Comparison of ENCODE assay signal across 8 mouse cellular contexts in the genomic region with DNA sequence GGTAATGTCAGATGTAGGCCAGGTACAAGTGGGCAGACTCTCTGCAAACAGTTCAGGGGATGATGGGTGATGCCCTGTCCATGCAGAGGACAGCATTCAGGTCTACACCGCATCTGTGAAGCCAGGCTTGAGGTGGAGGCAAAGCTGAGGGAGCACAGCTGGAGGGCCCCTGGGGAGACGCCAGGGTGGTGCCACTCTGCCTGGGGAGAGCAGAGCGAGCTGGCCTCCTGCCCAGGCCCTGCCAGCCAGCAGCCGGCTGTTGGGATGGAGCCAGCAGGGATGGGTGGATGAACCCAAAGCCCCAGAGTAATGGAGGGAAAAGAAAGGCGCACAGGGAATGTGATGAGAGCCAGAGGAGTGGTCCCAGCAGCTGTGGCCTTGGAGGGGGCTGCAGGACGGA. TPM values are rescaled to one million over a fixed set of nuclear protein-coding genes. Genes with fewer than 3 reads are reported as not detected.
DNase-seq lines count a peak whose midpoint lies in the region; ATAC-seq and TF ChIP-seq lines count a peak whose summit lies in the region.

No protein-coding gene starts in this region.

- H3K27me3 ChIP-seq in lung, embryonic 16.5 days (ENCODE audit: control insufficient read depth, insufficient read depth, low read depth, low read length): no peaks in the 10 kb centered on the region
- H3K27me3 ChIP-seq in neural tube, embryonic 14.5 days (ENCODE audit: control insufficient read depth, insufficient read depth, low read length): no peaks in the 10 kb centered on the region
- H3K27me3 ChIP-seq in thymus, adult 2 months (ENCODE audit: control insufficient read depth, insufficient read depth, low read length): no peaks in the 10 kb centered on the region

- no peak for TF ChIP-seq POLR2A in thymus, adult 2 months (IDR thresholded peaks at IDR 0.05; ENCODE audit: control insufficient read depth, extremely low read depth, insufficient read depth, low read length, poor library complexity)

- H3K9me3 ChIP-seq in lung, embryonic 16.5 days (ENCODE audit: control insufficient read depth, low read length): no peaks in the 10 kb centered on the region
- H3K9me3 ChIP-seq in neural tube, embryonic 14.5 days (ENCODE audit: control insufficient read depth, low read length): no peaks in the 10 kb centered on the region

- H3K9ac ChIP-seq in lung, embryonic 16.5 days (ENCODE audit: low read length): no peak overlapping the region
- H3K9ac ChIP-seq in neural tube, embryonic 14.5 days (replicated peaks; ENCODE audit: low read depth, low read length): 0 out of 2 replicates have a peak overlapping the region, but pooled peaks have one; percentile 29

- no peaks in the 10 kb centered on the region for H3K36me3 ChIP-seq in lung, embryonic 16.5 days (ENCODE audit: control insufficient read depth, insufficient read depth, low read length)
- H3K36me3 ChIP-seq in neural tube, embryonic 14.5 days (ENCODE audit: control insufficient read depth, insufficient read depth, low read length): no peaks in the 10 kb centered on the region
- H3K36me3 ChIP-seq in thymus, adult 2 months (ENCODE audit: control insufficient read depth, insufficient read depth, low read length): no peaks in the 10 kb centered on the region

- H3K4me2 ChIP-seq in lung, embryonic 16.5 days (ENCODE audit: low read depth, low read length): no peak overlapping the region
- H3K4me2 ChIP-seq in neural tube, embryonic 14.5 days (ENCODE audit: low read depth, low read length): no peak overlapping the region

- H3K4me3 ChIP-seq in lung, embryonic 16.5 days (ENCODE audit: low read length): no peak overlapping the region
- no peak overlapping the region for H3K4me3 ChIP-seq in layer of hippocampus, adult 2 months
- H3K4me3 ChIP-seq in neural tube, embryonic 14.5 days (ENCODE audit: low read depth, low read length): no peak overlapping the region
- H3K4me3 ChIP-seq in thymus, adult 2 months (ENCODE audit: control insufficient read depth, insufficient read depth, low read length): no peak overlapping the region

- ATAC-seq in lung, embryonic 16.5 days (ENCODE audit: low read depth): peak; percentile 58
- peak; percentile 47; the same call in 1 of the 2 replicates for ATAC-seq in neural tube, embryonic 14.5 days (ENCODE audit: low read depth)

- WGBS in lung, embryonic 16.5 days: 32% methylated on average over 6 of the region's 6 CpGs
- 38% methylated on average over 6 of the region's 6 CpGs for WGBS in neural tube, embryonic 14.5 days
- WGBS in thymus, adult 2 months: 76% methylated on average over 6 of the region's 6 CpGs

- H3K27ac ChIP-seq in lung, embryonic 16.5 days (ENCODE audit: low read length): no peak overlapping the region
- no peak overlapping the region for H3K27ac ChIP-seq in layer of hippocampus, adult 2 months
- peak overlapping the region; percentile 77 for H3K27ac ChIP-seq in neural tube, embryonic 14.5 days (ENCODE audit: low read depth, low read length)
- no peak overlapping the region for H3K27ac ChIP-seq in thymus, adult 2 months (ENCODE audit: control insufficient read depth, insufficient read depth, low read length)

- H3K4me1 ChIP-seq in lung, embryonic 16.5 days (replicated peaks; ENCODE audit: control insufficient read depth, insufficient read depth, low read length): peaks cover 7% of the 10 kb centered on the region
- peaks cover 19% of the 10 kb centered on the region for H3K4me1 ChIP-seq in neural tube, embryonic 14.5 days (ENCODE audit: control insufficient read depth, insufficient read depth, low read length)
- H3K4me1 ChIP-seq in thymus, adult 2 months (replicated peaks; ENCODE audit: control insufficient read depth, insufficient read depth, low read length): peaks cover 17% of the 10 kb centered on the region

- no peak for TF ChIP-seq CTCF in layer of hippocampus, adult 2 months (conservative IDR thresholded peaks at IDR 0.05)
- no peak for TF ChIP-seq CTCF in thymus, adult 2 months (IDR thresholded peaks at IDR 0.05; ENCODE audit: borderline replicate concordance, control insufficient read depth, extremely low read depth, insufficient read depth, low read length, poor library complexity)

- DNase-seq in lung, adult 18-20 months: no peak
- DNase-seq in cerebellum, postnatal 14 days: peak; percentile 68 to 72
- peak; percentile 73 for DNase-seq in heart, postnatal 4 days
- peak; percentile 44 to 49 for DNase-seq in layer of hippocampus, adult 2 months (ENCODE audit: low spot score in 2 of 2)
- no peak for DNase-seq in thymus, adult 2 months
- DNase-seq in urinary bladder, postnatal 10 days (ENCODE audit: low spot score): no peak

RNA-seq across cellular contexts. Expression of gene Engase, which starts 35.2 kb away (rescaled TPM):
- polyA plus RNA-seq in lung, embryonic 16.5 days (2015; fragmentation: Nextera tagmentation; extraction: Ambion mirVana): 7.2 and 7.9 TPM in 2 replicates
- total RNA-seq in heart, postnatal 4 days (2021): 1 to 10 TPM; 4.0 to 5.8 TPM
- total RNA-seq in layer of hippocampus, adult 2 months (2021): 10 to 100 TPM; 14.8 TPM
- polyA plus RNA-seq in neural tube, embryonic 14.5 days (2014; fragmentation: Nextera tagmentation; extraction: Ambion mirVana): 5.9 and 6.0 TPM in 2 replicates
- polyA plus RNA-seq in thymus, adult 2 months (2012; rRNA removed): 56.5 and 58.1 TPM in 2 replicates

Comparison
In these comparisons a context has a peak if more than half of its experiments do, and no peak if none do; other contexts are left out.
1. DNase-seq: peak in cerebellum, postnatal 14 days (2 of 2), heart, postnatal 4 days (single experiment) and layer of hippocampus, adult 2 months (2 of 2); none in lung, adult 18-20 months (0 of 2), thymus, adult 2 months (single experiment) and urinary bladder, postnatal 10 days (single experiment).